Mouse (Mus musculus) gastrocnemius, adult 2 months (tissue): Measurements from ENCODE around the gene Tspan11. TPM values are rescaled to one million over a fixed set of nuclear protein-coding genes. Genes with fewer than 3 reads are reported as not detected.

Experiments
- DNase-seq: peaks from one replicate; pipeline ENCODE4 v3.0.0; 2022
- H3K27ac ChIP-seq: fragments of 200-600 bp; 2 replicates; pipeline ENCODE4 v1.8.1; 2022; ENCODE audit warnings: mild to moderate bottlenecking
- H3K4me3 ChIP-seq: fragments of 200-600 bp; 2 replicates; pipeline ENCODE4 v1.8.1; 2022; ENCODE audit warnings: mild to moderate bottlenecking, moderate library complexity
- CTCF ChIP-seq: fragments of 200-600 bp; IDR thresholded peaks from 2 replicates; pipeline ENCODE4 v1.8.1; 2022; ENCODE audit warnings: antibody characterized with exemption, mild to moderate bottlenecking, moderate library complexity
- intact Hi-C: fragments of 180-260 bp; cut with DNase I; formaldehyde crosslinking; loops from one replicate; pipeline ENCODE4 v1.15.1; 2025
- long read RNA-seq, 2 experiments: library from polyadenylated mRNA; stranded (forward); transcript quantifications; one replicate each; pipeline ENCODE4 v2.0.0; 2021
- total RNA-seq, 2 experiments: library from RNA; stranded (reverse); gene quantifications; 2 replicates each; pipeline ENCODE4 v1.2.3; 2021

Gene Tspan11
- 1 to 10 TPM in 1 of 2 experiments, under 1 TPM in 1; 0.74 to 1.0 TPM for total RNA-seq
- long read RNA-seq, experiment 1, full-length matches to known transcripts: 1 of 1 reads
- long read RNA-seq, experiment 1, partial matches to known transcripts: 0 of 1 reads
- long read RNA-seq, experiment 1, other reads (novel, unspliced or antisense): 0 of 1 reads
- long read RNA-seq, experiment 2, full-length matches to known transcripts: 1 of 1 reads
- long read RNA-seq, experiment 2, partial matches to known transcripts: 0 of 1 reads
- long read RNA-seq, experiment 2, other reads (novel, unspliced or antisense): 0 of 1 reads

GRCm38 (mm10) chr6:127887511-127888421, at the start of gene Tspan11:
TSS of gene Tspan11 (plus strand) at chr6:127887589.
- H3K27ac ChIP-seq: peak within 1 kb of the TSS; percentile 58
- intact Hi-C loops: no loop called here

DNA sequence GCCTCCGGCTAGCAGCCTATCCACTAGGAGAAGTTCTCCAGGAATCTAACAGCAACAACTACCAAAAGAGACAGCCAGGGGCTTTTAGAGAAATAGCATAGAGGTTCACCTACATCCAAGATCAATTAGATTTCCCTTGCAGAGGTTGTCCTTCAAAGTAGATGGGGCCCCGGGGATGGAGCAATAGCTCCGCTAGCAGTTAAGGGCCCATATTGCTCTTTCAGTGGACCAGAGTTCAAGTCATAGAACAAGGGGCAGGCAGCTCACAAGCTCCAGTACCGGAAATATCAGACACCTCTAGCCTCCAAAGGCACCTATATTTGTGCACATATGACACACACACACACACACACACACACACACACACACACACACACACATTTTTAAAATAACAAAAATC, 49.5 kb upstream of the Tspan11 start:
- no peak for TF ChIP-seq CTCF
- intact Hi-C loops: no loop called here
- no peak for DNase-seq
- no peak overlapping the region for H3K4me3 ChIP-seq
- no peak overlapping the region for H3K27ac ChIP-seq

More at GRCm38 (mm10) chr6:127887511-127888421, at the start of gene Tspan11:
- no peak for TF ChIP-seq CTCF
- peak within 1 kb of the TSS; percentile 72 for H3K4me3 ChIP-seq
- peak; percentile 71 for DNase-seq

GRCm38 (mm10) chr6:127839538-127839937, 47.9 kb upstream of the Tspan11 start:
- Histone ChIP-seq H3K4me3 (no peak overlapping the region), H3K27ac (no peak overlapping the region)
- no peak for DNase-seq
- TF ChIP-seq CTCF: no peak
- intact Hi-C loops: no loop called here

DNA sequence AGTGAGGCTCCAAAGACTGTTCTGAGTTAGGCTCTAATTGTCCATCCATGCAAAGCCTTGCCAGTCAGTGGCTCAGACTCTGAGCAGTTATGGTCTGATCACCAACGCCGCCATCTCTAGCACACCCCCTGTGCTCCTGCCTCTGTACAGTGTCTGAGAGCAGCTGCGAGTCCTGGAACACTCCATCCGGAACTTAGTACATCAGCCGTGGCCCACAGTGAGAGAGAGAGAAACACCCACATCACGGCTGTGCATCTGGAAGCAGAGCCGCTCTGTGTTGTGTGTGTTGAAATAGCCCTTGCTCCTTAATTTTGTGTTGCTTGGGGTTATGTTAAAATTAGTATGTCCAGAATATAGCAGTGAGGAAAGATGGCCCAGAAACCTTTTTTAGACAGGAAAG, 47.2 kb upstream of the Tspan11 start:
- no peak for TF ChIP-seq CTCF
- no peak overlapping the region for H3K4me3 ChIP-seq
- no peak for DNase-seq
- intact Hi-C loops: no loop called here
- no peak overlapping the region for H3K27ac ChIP-seq

DNA sequence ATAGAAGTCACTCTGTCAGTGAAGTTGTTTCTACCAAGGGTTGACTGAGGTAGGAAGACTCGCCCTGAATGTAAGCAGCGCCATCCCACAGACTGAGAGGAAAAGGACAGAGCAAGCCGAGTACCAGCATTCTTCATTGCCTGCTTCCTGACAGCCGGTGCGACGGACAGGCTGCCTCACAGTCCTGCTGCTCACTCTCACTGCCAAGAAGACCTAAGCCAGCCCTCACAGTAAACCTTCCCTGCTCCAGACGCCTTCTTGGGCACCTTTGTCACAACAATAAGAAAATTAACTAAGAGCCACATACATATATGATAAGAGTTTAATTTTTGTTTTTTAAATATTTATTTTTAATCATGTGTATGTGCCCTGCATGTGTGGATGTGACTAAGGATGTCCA, 46.1 kb upstream of the Tspan11 start:
- no peak for TF ChIP-seq CTCF
- DNase-seq: no peak
- Histone ChIP-seq H3K27ac (no peak overlapping the region), H3K4me3 (no peak overlapping the region)
- intact Hi-C loops: no loop called here

- no peak for TF ChIP-seq CTCF
- DNase-seq: no peak
- Histone ChIP-seq H3K4me3 (no peak overlapping the region), H3K27ac (no peak overlapping the region)
- intact Hi-C loops: no loop called here
Observed at GRCm38 (mm10) chr6:127846521-127846920, 40.9 kb upstream of the Tspan11 start.

DNA sequence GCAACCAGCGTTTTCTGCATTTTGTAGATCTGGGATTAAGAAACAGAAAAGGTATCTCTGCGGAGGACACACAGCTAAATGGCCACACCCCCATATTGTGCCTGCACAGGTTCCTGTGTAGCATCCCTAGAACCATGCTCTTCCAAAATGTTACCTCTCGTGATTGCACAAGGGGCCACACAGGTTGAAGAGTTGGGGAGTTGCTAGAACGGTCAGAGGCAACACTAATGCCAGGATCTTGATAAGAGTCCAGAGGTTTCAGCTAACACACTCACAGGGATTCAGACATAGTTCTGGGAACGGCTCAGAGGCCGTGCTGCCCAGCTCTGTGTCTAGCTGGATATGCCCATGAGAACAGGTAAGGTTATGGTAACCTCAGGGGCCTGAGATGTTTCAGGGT, 37.9 kb upstream of the Tspan11 start:
- no peak for TF ChIP-seq CTCF
- Histone ChIP-seq H3K4me3 (no peak overlapping the region), H3K27ac (no peak overlapping the region)
- intact Hi-C loops: no loop called here
- no peak for DNase-seq

GRCm38 (mm10) chr6:127851611-127852010, 35.8 kb upstream of the Tspan11 start:
- intact Hi-C loops: no loop called here
- TF ChIP-seq CTCF: no peak
- Histone ChIP-seq H3K4me3 (no peak overlapping the region), H3K27ac (no peak overlapping the region)
- DNase-seq: no peak

DNA sequence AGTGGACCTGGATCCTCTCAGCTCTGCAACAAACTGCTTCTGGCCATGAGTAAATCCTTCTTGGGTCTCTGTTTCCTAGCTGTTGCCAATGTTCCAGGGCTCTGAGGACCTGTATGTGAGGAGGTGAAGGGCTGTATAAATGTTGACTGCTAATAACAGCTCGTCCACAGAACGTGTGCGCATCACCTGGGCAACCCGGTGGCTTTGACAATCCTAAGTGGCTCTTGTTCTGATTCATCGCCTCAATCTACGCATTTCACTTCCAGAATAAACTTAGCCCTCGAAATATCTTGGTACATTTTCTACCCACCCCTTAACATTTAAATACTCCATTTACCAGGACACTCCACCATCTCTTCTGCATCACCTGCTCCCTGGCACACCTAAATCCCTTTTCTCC, 34.1 kb upstream of the Tspan11 start:
- intact Hi-C loops: no loop called here
- Histone ChIP-seq H3K4me3 (no peak overlapping the region), H3K27ac (peak overlapping the region; percentile 71)
- no peak for DNase-seq
- no peak for TF ChIP-seq CTCF

- H3K27ac ChIP-seq: peak overlapping the region; percentile 71
- peak overlapping the region; percentile 58 for H3K4me3 ChIP-seq
- intact Hi-C loops: no loop called here
- no peak for TF ChIP-seq CTCF
- DNase-seq: no peak
Observed at GRCm38 (mm10) chr6:127853771-127854687, 33.4 kb upstream of the Tspan11 start.

GRCm38 (mm10) chr6:127854688-127855013, 32.7 kb upstream of the Tspan11 start:
- TF ChIP-seq CTCF: no peak
- intact Hi-C loops: no loop called here
- peak overlapping the region; percentile 71 for H3K27ac ChIP-seq
- H3K4me3 ChIP-seq: peak overlapping the region; percentile 58; the same call in 1 of the 2 replicates
- no peak for DNase-seq

DNA sequence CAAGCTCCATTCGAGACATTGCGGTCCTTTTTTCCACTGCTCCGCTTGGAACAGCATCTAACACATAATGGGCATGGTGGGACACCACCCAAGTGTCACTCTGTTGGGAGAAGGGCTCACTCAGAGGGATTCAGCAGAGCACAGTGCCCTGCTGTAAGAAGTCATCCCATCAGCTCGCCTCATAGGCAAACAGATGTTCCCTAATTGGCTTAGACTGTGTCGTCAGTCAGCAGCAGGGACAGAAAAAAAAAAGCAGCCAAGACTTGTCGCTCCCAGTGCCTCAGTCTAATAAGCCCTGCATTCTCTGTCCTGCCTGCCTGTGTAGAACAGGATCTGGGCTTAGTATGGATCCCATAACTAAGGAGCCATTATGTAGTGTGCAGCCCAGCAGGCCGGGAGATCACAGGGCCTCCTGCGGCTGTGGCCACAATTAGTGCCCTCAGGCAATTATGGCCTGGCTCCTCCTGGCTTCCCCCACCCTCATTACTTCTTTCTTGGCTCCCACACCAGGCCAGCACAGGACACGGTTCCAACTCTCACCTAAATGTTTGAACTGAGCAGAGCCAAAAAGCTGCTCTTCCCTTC, 31.6 kb upstream of the Tspan11 start:
- no peak overlapping the region for H3K27ac ChIP-seq
- DNase-seq: no peak
- no peak overlapping the region for H3K4me3 ChIP-seq
- intact Hi-C loops: no loop called here
- no peak for TF ChIP-seq CTCF
